Mouse (Mus musculus) spleen, postnatal 36 days (tissue): ENCODE results near the gene Oas3.

Experiments used
- DNase-seq, 2 experiments: peaks; one replicate each; pipeline ENCODE4 v3.0.0; 2022; ENCODE audit warnings: low spot score in 2 of 2, mixed read lengths in 1 of 2

The Oas3 gene

GRCm38 (mm10) chr5:120703660-120704059 lies 73.8 kb downstream of the Oas3 start:
- DNase-seq, result no peak
